Mouse (Mus musculus): ENCODE measurements around the gene Grik4.
A peak's percentile ranks its signal among the peaks of the same experiment; 100 is the strongest.

Gene Grik4

GRCm38 (mm10) chr9:42573616-42574350 is 370.5 kb downstream of the Grik4 start:
- no peak for DNase-seq (ENCODE audit: low spot score)

GRCm38 (mm10) chr9:42573180-42573579 is 371.1 kb downstream of the Grik4 start:
- no peak for DNase-seq (ENCODE audit: low spot score)

DNA sequence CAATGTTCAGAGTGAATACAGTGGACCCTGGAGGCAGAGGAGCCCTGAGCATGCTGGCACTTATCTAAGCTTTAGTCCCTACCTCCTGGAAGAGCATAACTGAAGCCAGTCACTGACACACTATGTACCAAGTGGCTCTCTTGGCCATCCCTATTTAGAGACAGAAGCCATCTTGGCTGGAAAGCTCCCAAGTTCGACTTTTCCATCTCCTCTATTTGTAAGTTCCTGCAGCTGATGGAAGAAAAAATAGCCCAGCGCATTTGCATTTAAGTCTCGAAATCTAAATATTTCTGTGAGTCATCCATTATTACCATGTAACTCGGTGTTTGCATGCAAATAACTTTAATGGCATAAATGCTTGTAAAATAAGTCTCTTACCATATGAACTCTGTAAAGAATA is 378.4 kb downstream of the Grik4 start:
- DNase-seq (ENCODE audit: low spot score), result no peak

DNA sequence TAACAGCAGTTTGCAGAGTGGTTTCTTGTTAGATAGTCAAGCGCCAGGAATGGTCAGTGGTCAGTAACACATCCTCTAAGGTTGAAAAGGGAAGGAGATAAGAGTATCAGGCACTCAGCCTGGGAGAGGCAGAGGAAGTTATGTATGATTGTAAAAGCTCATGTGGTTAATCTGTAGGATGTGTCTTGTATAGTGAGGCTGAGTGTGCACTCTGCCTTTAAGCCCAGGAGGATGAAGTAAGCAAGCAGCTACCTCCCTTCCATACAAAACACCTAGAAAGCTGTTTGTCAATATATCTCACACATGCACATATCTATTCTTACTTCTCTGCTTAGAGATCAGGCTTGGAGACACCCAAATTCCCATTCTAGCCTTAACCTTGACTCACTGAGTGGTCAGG is 389.1 kb downstream of the Grik4 start:
- no peak for DNase-seq (ENCODE audit: low spot score)

DNA sequence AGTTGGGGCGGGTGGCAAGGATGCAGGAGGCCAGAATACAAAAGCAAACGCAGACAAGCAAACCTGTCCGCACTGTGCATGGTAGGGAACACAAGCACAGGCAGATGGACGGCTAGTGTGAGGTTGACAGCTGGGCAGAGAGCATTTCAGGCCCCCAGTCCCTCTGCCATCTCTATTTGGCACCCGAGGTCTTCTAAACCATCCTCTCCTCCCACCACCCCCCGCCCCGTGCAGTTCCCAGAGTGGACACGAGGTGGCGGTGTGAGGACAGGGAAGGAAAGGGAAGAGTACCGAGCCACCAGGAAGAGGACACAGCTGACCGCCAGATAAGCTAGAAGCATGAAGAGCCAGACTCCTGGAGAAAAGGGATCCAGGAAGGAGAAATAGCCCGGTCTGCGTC is 394.2 kb downstream of the Grik4 start:
- DNase-seq (ENCODE audit: low spot score), result peak; percentile 39

DNA sequence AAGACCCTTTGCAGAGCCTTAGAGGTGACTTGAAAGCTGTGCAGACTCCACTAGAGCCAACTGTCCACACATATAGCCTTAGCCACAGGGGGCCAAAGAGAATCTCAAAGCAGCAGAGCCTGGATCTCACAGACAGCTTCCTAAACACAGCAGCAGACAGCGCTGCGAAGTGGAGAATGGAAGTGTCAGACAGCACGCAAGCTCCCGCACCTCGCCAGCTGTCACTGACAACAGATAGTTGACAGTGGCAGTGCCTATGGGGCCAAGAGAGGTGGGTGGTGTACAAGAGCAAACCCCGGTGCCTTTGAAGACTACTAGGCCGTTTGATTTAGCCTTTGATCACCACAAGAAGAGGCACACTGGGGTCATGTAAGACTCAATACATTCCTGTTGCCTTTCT is 395.3 kb downstream of the Grik4 start:
- no peak for DNase-seq (ENCODE audit: low spot score)

DNA sequence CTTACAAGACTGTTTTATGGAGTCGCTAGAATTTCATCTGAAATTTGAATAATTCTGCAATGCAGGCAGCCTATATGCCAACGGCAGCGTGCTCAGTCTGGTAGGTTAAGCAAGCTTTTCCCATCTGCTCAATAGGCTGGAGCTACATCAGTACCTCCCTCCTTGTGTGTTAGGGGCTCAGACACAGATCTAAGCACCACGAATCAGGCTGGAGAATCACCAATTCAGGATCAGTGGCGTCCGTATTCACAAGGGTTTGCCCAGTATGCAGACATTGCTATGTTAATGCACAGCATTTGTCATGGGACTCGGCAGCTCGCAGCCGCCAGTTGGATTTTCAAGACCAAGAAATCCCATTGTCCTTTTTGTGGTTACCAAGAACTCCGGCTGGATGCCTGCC is 399.8 kb downstream of the Grik4 start:
- DNase-seq (ENCODE audit: low spot score), result no peak

GRCm38 (mm10) chr9:42533491-42533890 is 410.8 kb downstream of the Grik4 start:
- no peak for DNase-seq (ENCODE audit: low spot score)

GRCm38 (mm10) chr9:42533041-42533440 is 411.3 kb downstream of the Grik4 start:
- no peak for DNase-seq (ENCODE audit: low spot score)

GRCm38 (mm10) chr9:42531951-42532350 is 412.3 kb downstream of the Grik4 start:
- no peak for DNase-seq (ENCODE audit: low spot score)

- DNase-seq (ENCODE audit: low spot score), result peak; percentile 24
Measured at GRCm38 (mm10) chr9:42530221-42531152, 413.8 kb downstream of the Grik4 start.

DNA sequence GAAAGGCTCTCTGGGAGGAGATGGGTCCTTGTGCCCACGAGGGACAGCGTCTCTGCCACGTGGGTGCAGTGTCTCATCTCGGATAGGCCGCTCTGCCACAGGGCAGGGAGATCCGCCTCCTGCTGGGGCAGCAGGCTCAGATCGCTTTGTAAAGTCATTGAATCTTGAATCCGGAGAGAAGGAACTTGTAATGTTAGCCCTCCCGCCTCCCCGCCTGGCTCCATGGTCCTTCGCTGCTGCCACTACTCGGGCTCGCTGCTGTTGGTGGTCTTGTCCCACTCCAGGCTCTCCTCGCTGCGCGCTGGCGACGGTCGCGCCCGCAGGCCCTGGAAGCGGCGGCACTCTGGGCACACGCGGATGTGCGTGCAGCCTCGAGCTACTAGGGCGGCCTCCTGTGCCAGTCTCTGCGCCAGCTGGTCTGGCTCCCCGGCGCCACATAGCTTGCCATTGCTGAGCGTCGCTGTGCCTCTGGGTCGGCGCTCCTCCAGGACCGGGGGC is 423.7 kb downstream of the Grik4 start:
- peak; percentile 28 for DNase-seq (ENCODE audit: low spot score)

DNA sequence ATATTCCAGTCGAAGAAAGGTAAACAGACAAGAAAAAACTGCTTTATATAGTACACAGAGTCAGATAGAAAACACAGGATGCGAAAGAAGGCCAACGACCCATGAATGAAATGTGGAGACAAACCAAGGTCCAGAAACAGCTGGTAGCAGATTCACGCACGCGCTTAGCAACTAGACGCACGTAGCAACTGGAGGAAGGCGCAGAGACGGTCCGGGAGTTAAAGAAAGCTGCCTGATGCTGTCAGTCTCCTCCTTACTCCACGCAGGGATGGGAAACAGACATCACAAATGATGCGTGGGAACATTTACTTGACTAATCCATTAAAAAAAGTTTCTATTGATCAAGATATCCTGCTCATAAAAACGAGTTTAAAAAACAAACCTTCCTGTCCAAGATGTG is 426.1 kb downstream of the Grik4 start:
- no peak for DNase-seq (ENCODE audit: low spot score)

- DNase-seq (ENCODE audit: low spot score), result no peak
Measured at GRCm38 (mm10) chr9:42513159-42513558, 431.1 kb downstream of the Grik4 start.

- DNase-seq (ENCODE audit: low spot score), result no peak
Measured at GRCm38 (mm10) chr9:42512312-42512711, 432.0 kb downstream of the Grik4 start.

GRCm38 (mm10) chr9:42508235-42508634 is 436.1 kb downstream of the Grik4 start:
- DNase-seq (ENCODE audit: low spot score), result no peak

DNA sequence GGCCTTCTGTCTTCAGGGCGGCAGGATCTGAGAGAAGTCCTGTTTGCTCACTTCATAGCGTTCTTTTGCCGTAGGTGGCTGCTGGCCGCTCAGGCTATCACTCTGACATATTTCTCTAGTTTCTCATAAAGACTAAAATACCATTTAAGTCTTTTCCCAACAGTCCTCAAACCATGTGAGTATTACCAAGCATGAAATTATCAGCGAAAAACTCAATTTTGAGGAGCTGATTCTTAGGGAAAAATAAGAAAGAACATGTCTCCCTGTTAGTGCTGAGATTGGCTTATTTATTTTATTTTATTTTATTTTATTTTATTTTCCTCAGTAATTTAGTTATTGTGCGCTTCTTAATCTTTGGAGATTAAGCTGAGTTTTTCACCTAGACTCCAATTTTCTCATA is 436.6 kb downstream of the Grik4 start, which contains the start of gene Tbcel:
Gene Tbcel, minus strand, starts transcription at position 101 of the 400 bp plus-strand sequence.
- DNase-seq (ENCODE audit: low spot score), result no peak

- no peak for DNase-seq (ENCODE audit: low spot score)
Measured at GRCm38 (mm10) chr9:42507022-42507421, 437.3 kb downstream of the Grik4 start.

GRCm38 (mm10) chr9:42504971-42505510 is 439.3 kb downstream of the Grik4 start:
- no peak for DNase-seq (ENCODE audit: low spot score)

- no peak for DNase-seq (ENCODE audit: low spot score)
Measured at GRCm38 (mm10) chr9:42504559-42504958, 439.7 kb downstream of the Grik4 start.

- DNase-seq (ENCODE audit: low spot score), result no peak
Measured at GRCm38 (mm10) chr9:42503709-42504108, 440.6 kb downstream of the Grik4 start.

DNA sequence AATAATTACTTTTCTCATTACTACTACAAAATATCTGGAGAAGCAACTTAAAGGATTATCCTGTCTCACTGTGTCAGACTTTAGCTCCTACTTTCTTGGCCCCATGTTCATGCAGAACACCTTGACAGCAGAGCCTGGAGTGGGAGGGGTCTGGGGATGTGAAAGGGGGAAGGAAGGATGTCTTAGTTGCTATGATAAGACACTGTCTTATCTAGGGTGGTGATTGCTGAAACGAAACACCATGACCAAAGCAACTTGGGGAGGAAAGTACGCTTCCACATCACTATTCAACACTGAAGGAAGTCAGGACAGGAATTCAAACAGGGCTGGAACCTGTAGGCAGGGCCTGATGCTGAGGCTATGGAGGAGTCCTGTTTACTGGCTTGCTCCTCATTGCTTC is 448.0 kb downstream of the Grik4 start:
- no peak for DNase-seq (ENCODE audit: low spot score)

- peak; percentile 58 for DNase-seq (ENCODE audit: low spot score)
Measured at GRCm38 (mm10) chr9:42491780-42492179, 452.5 kb downstream of the Grik4 start.
